In the genomic region with DNA sequence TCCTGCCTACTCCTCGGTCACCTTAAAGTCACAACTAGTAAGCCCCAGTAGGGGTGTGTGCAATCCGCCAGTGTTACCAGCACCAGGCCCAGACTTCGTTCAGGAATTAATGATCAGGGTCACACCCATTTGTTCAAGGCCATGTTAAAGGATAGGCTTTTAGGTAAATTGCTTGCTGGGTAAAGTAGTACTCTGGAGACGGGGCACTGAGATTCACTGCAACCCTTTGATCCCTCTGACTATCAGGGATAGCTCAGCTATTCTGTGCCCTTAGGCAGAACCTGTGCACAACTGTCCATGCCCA, we compare ENCODE assay signal across 9 mouse cellular contexts. TPM values are rescaled to one million over a fixed set of nuclear protein-coding genes. Genes with fewer than 3 reads are reported as not detected.
A peak's percentile ranks its signal among the peaks of the same experiment; 100 is the strongest.
DNase-seq lines count a peak whose midpoint lies in the region; ATAC-seq lines count a peak whose summit lies in the region.
"Had no signal": no experiment of that assay in that cellular context is flagged by ENCODE, and none has a peak within 500 bp of the region (broad histone marks: within the 10 kb centered on the region; RNA-seq: fewer than 3 reads in every experiment).

No protein-coding gene starts in this region.

- 64% methylated on average over 4 of the region's 4 CpGs for WGBS in forebrain, embryonic 10.5 days
- WGBS in forebrain, embryonic 13.5 days: 70% methylated on average over 4 of the region's 4 CpGs
- 57% methylated on average over 4 of the region's 4 CpGs for WGBS in kidney, embryonic 15.5 days
- 37% methylated on average over 4 of the region's 4 CpGs for WGBS in embryonic facial prominence, embryonic 10.5 days
- 45% methylated on average over 4 of the region's 4 CpGs for WGBS in limb, embryonic 15.5 days

- no peaks in the 10 kb centered on the region for H3K9me3 ChIP-seq in forebrain, embryonic 10.5 days
- H3K9me3 ChIP-seq in forebrain, embryonic 13.5 days (replicated peaks): no peaks in the 10 kb centered on the region
- no peaks in the 10 kb centered on the region for H3K9me3 ChIP-seq in kidney, embryonic 15.5 days (replicated peaks)
- H3K9me3 ChIP-seq in embryonic facial prominence, embryonic 10.5 days: no peaks in the 10 kb centered on the region
- no peaks in the 10 kb centered on the region for H3K9me3 ChIP-seq in limb, embryonic 15.5 days

- no peak for DNase-seq in forebrain, embryonic 10.5 days (ENCODE audit: extremely low spot score, low spot score)
- no peak for DNase-seq in kidney, adult 9 months
- no peak for DNase-seq in embryonic facial prominence, embryonic 10.5 days (ENCODE audit: low spot score)
- no peak for DNase-seq in testis, postnatal 10 days (ENCODE audit: low spot score)

- no peak overlapping the region for H3K4me2 ChIP-seq in forebrain, embryonic 13.5 days
- no peak overlapping the region for H3K4me2 ChIP-seq in kidney, embryonic 15.5 days
- no peak overlapping the region for H3K4me2 ChIP-seq in limb, embryonic 15.5 days

- no peak for ATAC-seq in forebrain, embryonic 13.5 days
- ATAC-seq in kidney, embryonic 15.5 days (replicated peaks; ENCODE audit: low FRiP score): no peak
- no peak; the same call in 1 of the 2 replicates for ATAC-seq in limb, embryonic 15.5 days (ENCODE audit: insufficient number of reproducible peaks, low FRiP score, low TSS enrichment, low read depth)
- ATAC-seq in granulocyte monocyte progenitor cell, adult 5-6 weeks (replicated peaks; ENCODE audit: poor library complexity, severe bottlenecking): no peak

- H3K36me3 ChIP-seq in forebrain, embryonic 10.5 days (replicated peaks): no peaks in the 10 kb centered on the region
- H3K36me3 ChIP-seq in forebrain, embryonic 13.5 days (ENCODE audit: poor library complexity, severe bottlenecking): no peaks in the 10 kb centered on the region
- H3K36me3 ChIP-seq in kidney, embryonic 15.5 days: no peaks in the 10 kb centered on the region
- H3K36me3 ChIP-seq in embryonic facial prominence, embryonic 10.5 days (replicated peaks): no peaks in the 10 kb centered on the region
- H3K36me3 ChIP-seq in limb, embryonic 15.5 days: no peaks in the 10 kb centered on the region

- H3K27me3 ChIP-seq in forebrain, embryonic 10.5 days (ENCODE audit: poor library complexity, severe bottlenecking): peaks cover 35% of the 10 kb centered on the region
- H3K27me3 ChIP-seq in forebrain, embryonic 13.5 days: 0 out of 2 replicates have a peak, but pooled peaks cover 3% of the 10 kb centered on the region
- no peaks in the 10 kb centered on the region for H3K27me3 ChIP-seq in kidney, embryonic 15.5 days
- H3K27me3 ChIP-seq in embryonic facial prominence, embryonic 10.5 days (replicated peaks; ENCODE audit: low read depth, poor library complexity, severe bottlenecking): 0 out of 2 replicates have a peak, but pooled peaks cover 4% of the 10 kb centered on the region
- H3K27me3 ChIP-seq in limb, embryonic 15.5 days: no peaks in the 10 kb centered on the region

- H3K27ac ChIP-seq in forebrain, embryonic 10.5 days: peak overlapping the region; percentile 83
- H3K27ac ChIP-seq in forebrain, embryonic 13.5 days: no peak overlapping the region
- H3K27ac ChIP-seq in kidney, embryonic 15.5 days: peak overlapping the region; percentile 89
- H3K27ac ChIP-seq in embryonic facial prominence, embryonic 10.5 days (replicated peaks): peak overlapping the region; percentile 90
- H3K27ac ChIP-seq in limb, embryonic 15.5 days: peak overlapping the region; percentile 98

- H3K4me1 ChIP-seq in forebrain, embryonic 10.5 days: peaks cover 63% of the 10 kb centered on the region
- peaks cover 6% of the 10 kb centered on the region for H3K4me1 ChIP-seq in forebrain, embryonic 13.5 days
- H3K4me1 ChIP-seq in kidney, embryonic 15.5 days: peaks cover 35% of the 10 kb centered on the region
- H3K4me1 ChIP-seq in embryonic facial prominence, embryonic 10.5 days: peaks cover 86% of the 10 kb centered on the region
- peaks cover 38% of the 10 kb centered on the region for H3K4me1 ChIP-seq in limb, embryonic 15.5 days

- H3K9ac ChIP-seq in forebrain, embryonic 13.5 days: no peak overlapping the region
- no peak overlapping the region for H3K9ac ChIP-seq in kidney, embryonic 15.5 days
- no peak overlapping the region for H3K9ac ChIP-seq in limb, embryonic 15.5 days

- no peak overlapping the region for H3K4me3 ChIP-seq in forebrain, embryonic 10.5 days
- no peak overlapping the region for H3K4me3 ChIP-seq in forebrain, embryonic 13.5 days
- H3K4me3 ChIP-seq in kidney, embryonic 15.5 days (replicated peaks): no peak overlapping the region
- H3K4me3 ChIP-seq in embryonic facial prominence, embryonic 10.5 days: no peak overlapping the region
- H3K4me3 ChIP-seq in limb, embryonic 15.5 days: no peak overlapping the region

RNA-seq across cellular contexts. Expression of a gene that starts 18.3 kb away (rescaled TPM):
- polyA plus RNA-seq in forebrain, embryonic 10.5 days (2016; fragmentation: Nextera tagmentation; extraction: Ambion mirVana): 5.1 and 6.0 TPM in 2 replicates
- polyA plus RNA-seq in forebrain, embryonic 13.5 days (2015; fragmentation: Nextera tagmentation; extraction: Ambion mirVana): 6.2 and 7.4 TPM in 2 replicates
- polyA plus RNA-seq in kidney, embryonic 15.5 days (2015; fragmentation: Nextera tagmentation; extraction: Ambion mirVana): 14.3 and 15.4 TPM in 2 replicates
- 6.9 and 8.8 TPM in 2 replicates for polyA plus RNA-seq in embryonic facial prominence, embryonic 10.5 days (2016; fragmentation: Nextera tagmentation; extraction: Ambion mirVana)
- 17.6 and 35.9 TPM in 2 replicates for polyA plus RNA-seq in limb, embryonic 15.5 days (2015; fragmentation: Nextera tagmentation; extraction: Ambion mirVana)
- 2.1 TPM in 1 of 2 replicates, not detected in the other for total RNA-seq in granulocyte monocyte progenitor cell, adult 5-6 weeks (2014; fragmentation: Nextera tagmentation)
- total RNA-seq in granulocyte monocyte progenitor cell, adult 5-6 weeks (2017): 0.65 TPM in 1 of 2 replicates, not detected in the other
- total RNA-seq: common myeloid progenitor, adult 5-6 weeks had no signal
